Mouse (Mus musculus) limb, embryonic 13.5 days (tissue): ENCODE data around the gene Esrra. TPM values are rescaled to one million over a fixed set of nuclear protein-coding genes. Genes with fewer than 3 reads are reported as not detected.

ENCODE experiments used
- ATAC-seq: fragments of 200-750 bp; cut with Nextera tagmentation; 2 replicates; pipeline ENCODE4 v1.8.0; 2017; ENCODE audit warnings: low read depth, moderate number of reproducible peaks, moderate TSS enrichment; ENCODE audit not compliant: low FRiP score
- H3K27ac ChIP-seq: fragments of 300-500 bp; sonication (generic); 2 replicates; pipeline ENCODE4 v1.5.1; 2015; ENCODE audit warnings: inconsistent platforms, mild to moderate bottlenecking, moderate library complexity
- H3K27me3 ChIP-seq: fragments of 300-500 bp; sonication (generic); 2 replicates; pipeline ENCODE4 v1.6.1; 2015; ENCODE audit warnings: mild to moderate bottlenecking, inconsistent platforms
- H3K36me3 ChIP-seq: fragments of 300-500 bp; sonication (generic); 2 replicates; pipeline ENCODE4 v1.6.1; 2015; ENCODE audit warnings: inconsistent platforms, mild to moderate bottlenecking, moderate library complexity
- H3K4me1 ChIP-seq: fragments of 300-500 bp; sonication (generic); 2 replicates; pipeline ENCODE4 v1.6.1; 2015; ENCODE audit warnings: inconsistent platforms
- H3K4me2 ChIP-seq: fragments of 300-500 bp; sonication (generic); replicated peaks from 2 replicates; pipeline ENCODE4 v1.6.1; 2015; ENCODE audit warnings: inconsistent platforms, mild to moderate bottlenecking, moderate library complexity
- H3K4me3 ChIP-seq: fragments of 300-500 bp; sonication (generic); 2 replicates; pipeline ENCODE4 v1.5.1; 2015; ENCODE audit warnings: moderate library complexity, mild to moderate bottlenecking, inconsistent platforms
- H3K9ac ChIP-seq: fragments of 300-500 bp; sonication (generic); 2 replicates; pipeline ENCODE4 v1.6.1; 2015; ENCODE audit warnings: mild to moderate bottlenecking, inconsistent platforms
- H3K9me3 ChIP-seq: fragments of 300-500 bp; sonication (generic); 2 replicates; pipeline ENCODE4 v1.6.1; 2016; ENCODE audit warnings: inconsistent platforms
- WGBS: fragments of 180-500 bp; shearing (Covaris S2); methylation state at CpG from one replicate; pipeline ENCODE4 v1.1.7; 2015; 5-methylcytosine and 5-hydroxymethylcytosine counted together
- polyA plus RNA-seq: library from polyadenylated mRNA; unstranded; fragments of >200 nt; fragmentation: Nextera tagmentation; extraction: Ambion mirVana; gene quantifications from 2 replicates; pipeline ENCODE4 v1.2.1, GENCODE M21; 2015

Gene Esrra
- polyA plus RNA-seq, 1 experiment from 2014 or later: 8.5 TPM

GRCm38 (mm10) chr19:6951381-6951968 is 29.9 kb upstream of the Esrra start:
- WGBS: under 1% methylated on average over 35 of the region's 35 CpGs
- H3K4me3 ChIP-seq: peak overlapping the region; percentile 69
- peak overlapping the region; percentile 95 for H3K27ac ChIP-seq
- H3K36me3 ChIP-seq: peaks cover 36% of the 10 kb centered on the region
- peak overlapping the region; percentile 84 for H3K9ac ChIP-seq
- ATAC-seq: peak; percentile 83
- peaks cover 19% of the 10 kb centered on the region for H3K4me1 ChIP-seq
- H3K9me3 ChIP-seq: no peaks in the 10 kb centered on the region
- H3K4me2 ChIP-seq: peak overlapping the region; percentile 97
- H3K27me3 ChIP-seq: no peaks in the 10 kb centered on the region

GRCm38 (mm10) chr19:6950613-6951153 is 29.1 kb upstream of the Esrra start:
- Histone ChIP-seq H3K4me2 (peak overlapping the region; percentile 97), H3K36me3 (peaks cover 34% of the 10 kb centered on the region), H3K4me1 (peaks cover 19% of the 10 kb centered on the region), H3K4me3 (peak overlapping the region; percentile 69), H3K27me3 (no peaks in the 10 kb centered on the region), H3K27ac (peak overlapping the region; percentile 95), H3K9me3 (no peaks in the 10 kb centered on the region), H3K9ac (peak overlapping the region; percentile 84)
- under 1% methylated on average over 28 of the region's 28 CpGs for WGBS
- peak; percentile 31 for ATAC-seq

DNA sequence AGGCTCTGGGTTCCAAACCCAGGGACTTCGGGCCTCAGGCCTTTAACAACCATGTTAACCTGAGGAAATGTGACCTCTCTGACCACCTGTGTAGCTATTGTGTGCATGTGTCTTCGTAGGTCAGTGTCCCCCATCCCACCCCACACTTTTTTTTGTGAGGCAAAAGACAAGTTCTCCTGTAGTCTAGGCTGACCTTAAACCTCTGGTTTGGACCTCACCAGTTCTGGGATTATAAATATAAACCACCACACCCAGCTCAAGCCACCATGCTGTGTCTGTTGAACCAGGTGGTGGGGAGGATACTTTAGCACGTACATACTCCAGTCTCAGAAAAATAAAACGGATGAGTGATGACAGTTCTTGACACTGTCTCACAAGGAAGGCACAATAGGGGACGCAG is 28.3 kb upstream of the Esrra start:
- no peaks in the 10 kb centered on the region for H3K9me3 ChIP-seq
- H3K4me1 ChIP-seq: peaks cover 19% of the 10 kb centered on the region
- H3K9ac ChIP-seq: peak overlapping the region; percentile 84
- H3K4me2 ChIP-seq: peak overlapping the region; percentile 97
- 70% methylated on average over 5 of the region's 5 CpGs for WGBS
- peak overlapping the region; percentile 95 for H3K27ac ChIP-seq
- peak overlapping the region; percentile 69 for H3K4me3 ChIP-seq
- peaks cover 31% of the 10 kb centered on the region for H3K36me3 ChIP-seq
- ATAC-seq: no peak
- no peaks in the 10 kb centered on the region for H3K27me3 ChIP-seq

- Histone ChIP-seq H3K36me3 (peaks cover 27% of the 10 kb centered on the region), H3K27me3 (no peaks in the 10 kb centered on the region), H3K9me3 (no peaks in the 10 kb centered on the region), H3K27ac (no peak overlapping the region), H3K4me2 (peak overlapping the region; percentile 97; the same call in 1 of the 2 replicates), H3K4me1 (peaks cover 19% of the 10 kb centered on the region), H3K4me3 (0 out of 2 replicates have a peak overlapping the region, but pooled peaks have one; percentile 5), H3K9ac (no peak overlapping the region; the same call in 1 of the 2 replicates)
- 92% methylated on average over 5 of the region's 5 CpGs for WGBS
- no peak for ATAC-seq
These were observed 27.9 kb upstream of the Esrra start for GRCm38 (mm10) chr19:6949532-6949931.

GRCm38 (mm10) chr19:6948186-6948585 is 26.6 kb upstream of the Esrra start:
- no peak overlapping the region for H3K27ac ChIP-seq
- WGBS: 81% methylated on average over 4 of the region's 4 CpGs
- peaks cover 16% of the 10 kb centered on the region for H3K36me3 ChIP-seq
- no peak for ATAC-seq
- H3K27me3 ChIP-seq: no peaks in the 10 kb centered on the region
- H3K4me1 ChIP-seq: peaks cover 23% of the 10 kb centered on the region
- no peaks in the 10 kb centered on the region for H3K9me3 ChIP-seq
- no peak overlapping the region for H3K4me3 ChIP-seq
- no peak overlapping the region for H3K4me2 ChIP-seq
- H3K9ac ChIP-seq: no peak overlapping the region

DNA sequence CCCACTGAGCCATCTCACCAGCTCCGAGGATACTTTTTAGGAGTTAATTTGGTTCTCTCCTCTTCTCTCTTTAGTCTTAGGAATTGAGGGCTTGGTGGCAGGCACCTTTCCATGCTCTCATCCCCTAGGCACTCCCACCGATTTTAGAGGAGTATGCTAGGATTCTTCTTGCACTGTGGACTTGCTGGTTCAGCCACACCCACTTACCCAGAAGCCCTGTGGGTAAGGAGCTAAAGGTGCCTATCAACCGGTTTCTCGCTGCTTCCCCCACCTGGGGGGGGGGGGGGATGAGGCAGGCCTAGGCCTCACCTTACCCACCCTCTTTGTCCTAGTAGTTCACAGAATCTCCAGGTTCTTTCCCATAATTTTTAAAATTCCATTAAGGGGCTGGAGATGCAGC is 26.1 kb upstream of the Esrra start:
- ATAC-seq: no peak
- peaks cover 23% of the 10 kb centered on the region for H3K4me1 ChIP-seq

DNA sequence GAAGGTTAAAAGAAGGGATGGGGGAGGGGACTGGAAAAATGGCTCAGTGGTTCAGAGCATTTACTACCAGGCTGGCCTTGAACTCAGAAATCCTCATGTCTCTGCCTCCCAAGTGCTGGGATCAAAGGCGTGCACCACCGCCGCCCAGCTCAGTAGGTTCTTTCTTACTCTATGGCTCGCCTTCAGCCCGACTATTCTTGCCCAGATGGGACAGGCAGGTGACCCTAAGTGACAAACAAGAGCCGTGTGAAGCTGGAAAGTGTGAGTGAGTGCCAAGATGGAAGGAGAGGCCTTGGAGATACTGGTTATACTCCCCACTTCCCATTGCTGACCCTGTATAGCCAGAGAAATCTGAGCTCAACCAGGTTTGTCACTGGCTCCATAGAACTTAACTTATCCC is 22.1 kb upstream of the Esrra start:
- Histone ChIP-seq H3K9me3 (no peaks in the 10 kb centered on the region), H3K27ac (no peak overlapping the region), H3K9ac (no peak overlapping the region), H3K36me3 (peaks cover 11% of the 10 kb centered on the region), H3K4me1 (peaks cover 24% of the 10 kb centered on the region), H3K4me3 (no peak overlapping the region), H3K4me2 (no peak overlapping the region), H3K27me3 (no peaks in the 10 kb centered on the region)
- ATAC-seq: no peak
- 89% methylated on average over 6 of the region's 6 CpGs for WGBS

More for the DNA sequence above, 26.1 kb upstream of the Esrra start:
- no peaks in the 10 kb centered on the region for H3K9me3 ChIP-seq
- no peak overlapping the region for H3K4me3 ChIP-seq
- H3K36me3 ChIP-seq: peaks cover 16% of the 10 kb centered on the region
- no peaks in the 10 kb centered on the region for H3K27me3 ChIP-seq
- no peak overlapping the region for H3K4me2 ChIP-seq
- WGBS: 43% methylated on average over 4 of the region's 4 CpGs
- no peak overlapping the region for H3K27ac ChIP-seq
- H3K9ac ChIP-seq: no peak overlapping the region

DNA sequence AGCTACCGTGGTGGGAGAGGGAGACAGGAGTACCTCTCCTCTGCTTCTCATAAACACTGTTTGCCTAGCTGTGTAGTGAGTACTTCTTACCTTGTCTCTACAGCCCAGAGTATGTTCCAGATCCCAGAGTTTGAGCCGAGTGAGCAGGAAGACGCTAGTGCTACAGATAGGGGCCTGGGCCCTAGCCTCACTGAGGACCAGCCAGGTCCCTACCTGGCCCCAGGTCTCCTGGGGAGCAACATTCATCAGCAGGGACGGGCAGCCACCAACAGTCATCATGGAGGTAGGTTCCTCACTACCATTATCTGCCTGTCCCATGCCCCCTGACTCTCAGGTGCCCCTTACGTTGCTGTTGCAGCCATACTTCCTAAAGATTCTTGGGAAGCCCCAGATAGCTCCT is 21.2 kb upstream of the Esrra start:
- WGBS: 24% methylated on average over 5 of the region's 5 CpGs
- ATAC-seq: 0 out of 2 replicates have a peak, but pooled peaks have one; percentile 2
- H3K9me3 ChIP-seq: no peaks in the 10 kb centered on the region
- H3K4me3 ChIP-seq: peak overlapping the region; percentile 70
- peak overlapping the region; percentile 90 for H3K27ac ChIP-seq
- peaks cover 24% of the 10 kb centered on the region for H3K4me1 ChIP-seq
- H3K36me3 ChIP-seq: peaks cover 11% of the 10 kb centered on the region; the same call in 1 of the 2 replicates
- peak overlapping the region; percentile 98 for H3K4me2 ChIP-seq
- H3K9ac ChIP-seq: peak overlapping the region; percentile 85
- H3K27me3 ChIP-seq: 0 out of 2 replicates have a peak, but pooled peaks cover 1% of the 10 kb centered on the region

DNA sequence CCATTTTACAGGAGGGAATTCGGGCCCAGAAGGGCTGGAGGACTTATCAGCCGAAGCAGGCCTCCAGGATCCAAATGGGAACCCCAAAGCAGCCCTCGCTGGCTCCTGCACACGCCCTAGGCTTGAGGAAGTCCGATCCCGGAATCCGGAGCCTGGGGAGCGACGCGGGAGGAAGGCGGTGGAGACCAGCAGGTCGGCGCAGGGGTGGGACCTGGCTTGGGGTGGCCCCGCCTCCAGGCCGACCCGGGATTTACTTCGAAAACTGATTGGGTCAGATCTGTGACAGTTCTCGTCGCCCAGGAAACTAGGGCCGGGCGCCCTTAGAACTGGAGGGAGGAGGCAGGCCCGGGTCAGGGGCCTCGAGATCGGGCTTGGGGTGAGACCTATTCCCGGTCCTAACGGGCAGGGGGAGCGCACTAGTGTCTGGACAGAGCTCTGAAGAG is 20.7 kb upstream of the Esrra start, which contains the start of gene Gpr137:
Gpr137 (minus strand) TSS at position 232 of the 443 bp plus-strand sequence.
- WGBS: under 1% methylated on average over 27 of the region's 27 CpGs
- Histone ChIP-seq H3K36me3 (peaks cover 11% of the 10 kb centered on the region; the same call in 1 of the 2 replicates), H3K4me1 (peaks cover 24% of the 10 kb centered on the region), H3K27me3 (0 out of 2 replicates have a peak, but pooled peaks cover 4% of the 10 kb centered on the region), H3K27ac (peak within 1 kb of the TSS; percentile 90), H3K4me3 (peak within 1 kb of the TSS; percentile 70), H3K9ac (peak within 1 kb of the TSS; percentile 89), H3K4me2 (peak within 1 kb of the TSS; percentile 98), H3K9me3 (no peaks in the 10 kb centered on the region)
- peak; percentile 88 for ATAC-seq

DNA sequence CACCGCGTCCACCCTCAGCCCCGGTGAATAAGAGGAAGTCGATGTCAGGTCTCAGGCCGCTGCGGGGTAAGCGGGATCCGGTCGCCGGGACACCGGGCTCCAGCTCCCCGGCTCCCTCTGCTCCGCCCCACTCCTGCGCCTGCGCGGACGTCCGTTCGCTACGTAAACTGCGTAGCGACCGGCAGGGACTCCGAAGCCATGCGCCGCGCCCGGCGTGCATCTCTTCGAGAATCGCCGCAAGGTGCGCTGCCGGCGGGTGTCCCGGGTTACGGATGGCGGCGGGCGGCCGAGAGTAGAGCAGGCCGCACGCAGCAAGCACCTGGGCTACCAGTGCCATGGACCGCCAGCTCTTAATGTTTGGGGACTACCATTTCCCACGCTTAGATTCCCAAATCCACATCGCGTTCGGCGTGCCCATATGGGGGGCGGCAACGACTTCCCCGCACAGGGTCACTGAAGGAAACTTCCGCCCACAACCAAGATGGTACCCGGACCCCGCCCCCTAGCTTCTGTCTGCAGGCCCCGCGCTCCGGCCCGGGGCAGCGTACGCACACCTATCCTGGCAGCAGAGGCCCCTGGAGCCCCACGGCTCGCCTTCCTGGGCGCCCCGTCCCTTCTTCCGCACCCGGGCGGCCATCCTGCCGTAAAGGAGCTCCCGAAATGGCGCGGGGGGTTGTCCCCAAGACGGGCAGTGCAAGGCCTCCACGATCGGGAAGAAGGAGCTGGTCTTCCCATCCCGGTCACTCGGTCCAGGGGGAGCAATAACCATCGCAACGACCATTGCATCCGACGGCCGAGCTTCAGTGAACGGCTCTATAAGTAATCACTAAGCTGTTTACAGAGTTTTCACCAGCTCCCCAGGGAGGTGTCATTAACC is 20.0 kb upstream of the Esrra start, which contains the start of gene Bad:
Bad (plus strand) TSS at position 490 of the 877 bp plus-strand sequence.
- Histone ChIP-seq H3K9ac (peak within 1 kb of the TSS; percentile 89), H3K4me1 (peaks cover 24% of the 10 kb centered on the region), H3K27me3 (peaks cover 7% of the 10 kb centered on the region; the same call in 1 of the 2 replicates), H3K4me2 (peak within 1 kb of the TSS; percentile 98), H3K27ac (peak within 1 kb of the TSS; percentile 90), H3K4me3 (peak within 1 kb of the TSS; percentile 70), H3K36me3 (peaks cover 11% of the 10 kb centered on the region; the same call in 1 of the 2 replicates), H3K9me3 (no peaks in the 10 kb centered on the region)
- ATAC-seq: peak; percentile 77
- under 1% methylated on average over 83 of the region's 83 CpGs for WGBS

DNA sequence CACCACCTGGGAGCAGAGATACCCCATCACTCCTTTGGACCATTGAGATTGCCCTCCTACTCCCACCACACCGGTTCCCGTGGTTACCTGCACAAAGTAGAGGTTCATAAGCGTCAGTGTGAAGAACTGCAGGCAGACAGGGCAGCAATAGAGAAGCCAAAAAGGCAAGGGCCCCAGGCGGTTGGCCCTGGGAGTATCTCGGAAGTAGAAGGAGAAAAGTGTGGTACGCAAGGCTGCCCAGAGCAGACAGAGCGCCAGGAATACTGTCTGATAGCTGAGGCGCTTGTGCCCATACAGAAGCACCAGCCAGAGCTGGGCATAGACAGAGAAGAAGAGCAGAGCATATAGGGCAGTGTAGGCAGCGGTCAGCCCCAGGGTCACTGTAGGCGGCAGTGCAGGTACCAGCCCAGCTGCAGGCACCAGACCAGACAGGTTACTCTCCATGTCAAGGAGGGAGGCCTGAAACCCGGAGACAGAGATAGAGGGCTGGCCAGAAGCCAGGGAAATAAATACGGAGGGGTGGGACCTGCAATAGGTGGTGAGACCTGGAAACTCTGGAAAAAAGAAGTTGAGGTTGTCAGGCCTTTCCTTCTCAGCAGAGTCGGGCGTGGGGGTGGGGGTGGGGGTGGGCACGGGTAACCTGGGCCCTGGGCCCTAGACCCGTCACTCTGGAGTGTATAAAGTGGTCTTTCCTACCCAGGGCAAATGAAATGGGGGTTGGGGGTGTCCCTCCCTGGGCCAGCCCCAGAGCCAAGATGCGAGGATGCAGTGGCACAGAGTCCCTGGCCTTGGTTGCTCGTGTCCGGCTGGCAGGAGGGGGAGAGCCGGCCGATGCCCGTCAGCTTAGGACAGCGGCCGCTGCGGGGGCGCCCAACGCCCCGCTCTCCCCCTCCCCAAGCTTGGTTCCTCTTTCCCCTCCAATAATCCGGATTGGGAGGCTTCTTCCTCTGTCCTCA is 19.1 kb upstream of the Esrra start:
- Histone ChIP-seq H3K27me3 (peaks cover 16% of the 10 kb centered on the region), H3K4me2 (peak overlapping the region; percentile 98), H3K36me3 (peaks cover 5% of the 10 kb centered on the region; the same call in 1 of the 2 replicates), H3K9ac (peak overlapping the region; percentile 89), H3K4me3 (peak overlapping the region; percentile 70), H3K27ac (no peak overlapping the region), H3K4me1 (peaks cover 24% of the 10 kb centered on the region), H3K9me3 (no peaks in the 10 kb centered on the region)
- ATAC-seq: peak; percentile 2; the same call in 1 of the 2 replicates
- WGBS: 22% methylated on average over 28 of the region's 29 CpGs
